Mouse (Mus musculus) forebrain, embryonic 14.5 days (tissue): Measurements from ENCODE around the gene Vav3. TPM values are rescaled to one million over a fixed set of nuclear protein-coding genes. Genes with fewer than 3 reads are reported as not detected.
A peak's percentile ranks its signal among the peaks of the same experiment; 100 is the strongest.

ENCODE experiments used
- ATAC-seq: fragments of 200-750 bp; cut with Nextera tagmentation; 2 replicates; pipeline ENCODE4 v1.8.0; 2017; ENCODE audit warnings: mild to moderate bottlenecking, moderate library complexity
- DNase-seq: peaks from one replicate; pipeline ENCODE4 v3.0.0-alpha.2; 2015; ENCODE audit warnings: low spot score
- H3K27ac ChIP-seq: fragments of 300-500 bp; sonication (generic); 2 replicates; pipeline ENCODE4 v1.5.1; 2014; ENCODE audit warnings: low read depth, mild to moderate bottlenecking, control low read depth, low read length, moderate library complexity
- H3K27me3 ChIP-seq: fragments of 300-500 bp; sonication (generic); replicated peaks from 2 replicates; pipeline ENCODE4 v1.6.1; 2014; ENCODE audit warnings: low read length, control low read depth, mixed read lengths; ENCODE audit not compliant: control insufficient read depth, insufficient read depth
- H3K36me3 ChIP-seq: fragments of 300-500 bp; sonication (generic); 2 replicates; pipeline ENCODE4 v1.6.1; 2014; ENCODE audit warnings: low read length, control low read depth; ENCODE audit not compliant: control insufficient read depth, insufficient read depth
- H3K4me1 ChIP-seq: fragments of 300-500 bp; sonication (generic); 2 replicates; pipeline ENCODE4 v1.6.1; 2014; ENCODE audit warnings: antibody characterized with exemption, low read length, control low read depth; ENCODE audit not compliant: control insufficient read depth, insufficient read depth
- H3K4me2 ChIP-seq: fragments of 300-500 bp; sonication (generic); 2 replicates; pipeline ENCODE4 v1.6.1; 2014; ENCODE audit warnings: mild to moderate bottlenecking, control low read depth, low read length
- H3K4me3 ChIP-seq: fragments of 300-500 bp; sonication (generic); 2 replicates; pipeline ENCODE4 v1.5.1; 2014; ENCODE audit warnings: low read depth, low read length, control low read depth
- H3K9ac ChIP-seq: fragments of 300-500 bp; sonication (generic); 2 replicates; pipeline ENCODE4 v1.6.1; 2014; ENCODE audit warnings: mild to moderate bottlenecking, low read length, control low read depth, moderate library complexity
- H3K9me3 ChIP-seq: fragments of 300-500 bp; sonication (generic); replicated peaks from 2 replicates; pipeline ENCODE4 v1.6.1; 2016; ENCODE audit warnings: low read length, control low read depth, mixed read lengths; ENCODE audit not compliant: control insufficient read depth
- WGBS: fragments of 180-500 bp; shearing (Covaris S2); extraction: QIAGEN DNeasy Blood & Tissue Kit; methylation state at CpG from one replicate; pipeline ENCODE4 v1.1.7; 2014; 5-methylcytosine and 5-hydroxymethylcytosine counted together
- polyA plus RNA-seq: library from polyadenylated mRNA; unstranded; fragments of >200 nt; fragmentation: Nextera tagmentation; extraction: Ambion mirVana; gene quantifications from 2 replicates; pipeline ENCODE4 v1.2.1, GENCODE M21; 2014

Gene Vav3
- polyA plus RNA-seq, 1 experiment from 2014 or later = 7.5 TPM

DNA sequence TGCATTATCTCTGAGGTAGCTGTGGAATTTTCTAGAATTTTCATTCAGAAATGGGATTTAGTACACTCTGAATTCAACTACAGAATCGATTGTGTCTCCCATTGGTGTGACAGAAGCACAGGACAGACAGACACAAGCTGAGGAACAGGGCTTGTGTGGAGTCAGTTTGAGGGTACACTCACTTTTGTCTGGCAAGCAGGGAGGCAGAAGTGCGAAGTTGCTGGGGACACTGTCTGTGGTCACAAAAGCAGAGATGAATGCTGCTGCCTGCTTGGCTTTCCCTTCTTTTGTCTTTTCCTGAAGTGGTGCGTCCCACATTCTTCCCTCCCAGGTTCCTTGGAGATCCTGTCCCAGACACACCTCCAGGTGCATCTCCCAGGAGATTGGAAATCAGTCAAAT, 28.6 kb upstream of the Vav3 start:
- H3K4me1 ChIP-seq = no peaks in the 10 kb centered on the region
- 77% methylated on average over 3 of the region's 3 CpGs for WGBS
- ATAC-seq (no peak), DNase-seq (no peak)
- H3K27ac ChIP-seq = no peak overlapping the region
- H3K9ac ChIP-seq = no peak overlapping the region
- H3K27me3 ChIP-seq = no peaks in the 10 kb centered on the region
- no peaks in the 10 kb centered on the region for H3K9me3 ChIP-seq
- H3K36me3 ChIP-seq = no peaks in the 10 kb centered on the region
- no peak overlapping the region for H3K4me3 ChIP-seq
- H3K4me2 ChIP-seq = no peak overlapping the region

DNA sequence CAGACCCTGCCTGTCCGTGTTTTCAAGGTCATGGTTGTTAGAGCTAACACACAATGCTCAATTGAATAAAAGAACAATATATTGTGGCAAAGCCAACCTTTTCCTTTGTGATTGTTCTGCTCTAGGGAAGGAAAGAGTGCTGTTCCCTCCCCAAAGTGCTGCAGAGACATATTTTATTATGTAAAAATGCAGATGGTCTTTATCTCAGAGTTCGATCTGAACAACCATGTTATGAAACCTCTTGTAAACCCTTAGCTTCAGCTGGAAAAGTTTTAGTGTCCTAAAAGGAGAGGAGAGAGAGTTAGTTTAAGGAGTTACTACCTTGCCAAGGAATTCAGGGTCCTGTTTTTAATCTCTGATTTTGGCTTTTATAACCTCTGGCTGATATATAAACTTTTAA, 27.0 kb upstream of the Vav3 start:
- Histone ChIP-seq H3K36me3 (no peaks in the 10 kb centered on the region), H3K9ac (no peak overlapping the region), H3K4me1 (no peaks in the 10 kb centered on the region), H3K27me3 (no peaks in the 10 kb centered on the region), H3K4me3 (no peak overlapping the region), H3K27ac (no peak overlapping the region), H3K4me2 (no peak overlapping the region), H3K9me3 (no peaks in the 10 kb centered on the region)
- ATAC-seq (no peak), DNase-seq (no peak)
- 71% methylated on average over 2 of the region's 2 CpGs for WGBS

DNA sequence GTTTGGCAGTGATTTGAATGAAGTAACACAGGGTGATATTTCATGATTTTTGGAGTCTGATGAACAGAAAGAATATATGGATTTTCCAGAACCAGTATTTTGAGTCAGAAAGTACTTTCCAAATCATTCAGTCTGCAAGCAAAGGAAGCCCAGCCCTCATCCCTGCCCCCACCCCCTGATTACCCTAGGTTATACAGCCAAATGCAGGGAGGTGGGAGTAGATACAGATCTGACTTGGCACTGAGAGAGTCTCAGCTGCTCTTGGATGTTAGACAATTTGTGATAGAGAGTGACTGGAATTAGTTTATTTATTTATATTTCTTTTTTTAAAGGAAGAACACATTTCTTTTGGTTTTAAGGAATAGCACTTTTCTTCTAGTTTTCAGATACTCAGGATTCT, 18.2 kb upstream of the Vav3 start:
- ATAC-seq = no peak
- no peak overlapping the region for H3K27ac ChIP-seq
- H3K4me2 ChIP-seq = no peak overlapping the region
- no peaks in the 10 kb centered on the region for H3K27me3 ChIP-seq
- DNase-seq = peak; percentile 16
- no peak overlapping the region for H3K4me3 ChIP-seq
- H3K36me3 ChIP-seq = no peaks in the 10 kb centered on the region
- H3K9me3 ChIP-seq = no peaks in the 10 kb centered on the region
- no peak overlapping the region for H3K9ac ChIP-seq
- no peaks in the 10 kb centered on the region for H3K4me1 ChIP-seq

DNA sequence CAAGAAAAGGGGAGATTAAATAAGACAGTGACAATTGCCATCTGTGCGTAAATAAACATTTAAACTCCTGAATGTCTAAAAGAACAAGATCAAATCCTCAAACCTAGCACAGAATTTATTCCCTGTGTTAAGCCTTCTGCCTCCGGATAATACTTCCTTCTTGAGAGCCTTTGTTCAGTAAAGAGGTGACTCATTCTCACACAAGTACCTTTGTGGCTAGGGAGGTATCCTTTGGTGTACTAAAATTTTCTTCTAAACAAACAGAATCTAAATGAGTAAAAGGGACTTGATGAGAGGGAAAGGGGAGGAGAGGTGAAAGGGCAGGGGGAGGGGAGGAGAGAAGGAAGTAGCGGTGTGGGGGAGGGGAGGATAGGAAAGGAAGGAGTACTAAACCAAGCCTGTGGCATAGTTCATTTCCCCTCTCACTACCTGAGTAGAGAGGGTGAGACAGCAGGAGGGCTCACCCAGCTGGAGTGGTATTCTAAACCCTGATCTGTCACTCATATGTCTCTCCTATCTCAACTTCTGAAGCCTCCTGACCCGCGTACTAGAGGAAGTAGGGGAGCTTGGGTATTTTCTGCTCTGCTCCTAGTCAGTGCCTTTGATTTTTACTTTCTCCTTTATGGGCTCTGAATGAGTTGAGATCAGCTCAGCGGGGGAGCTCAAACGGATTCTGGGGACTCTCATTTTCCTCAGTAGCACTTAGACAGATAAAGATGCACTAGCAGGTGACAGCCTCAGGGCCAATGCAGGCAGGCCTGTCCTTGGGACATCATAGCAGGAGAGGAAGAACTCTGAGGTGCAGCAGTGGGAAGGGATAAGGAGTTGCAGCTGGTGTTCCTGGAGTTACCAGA, 16.8 kb upstream of the Vav3 start:
- H3K9ac ChIP-seq = no peak overlapping the region
- no peak for DNase-seq
- no peaks in the 10 kb centered on the region for H3K36me3 ChIP-seq
- no peak overlapping the region for H3K27ac ChIP-seq
- H3K4me2 ChIP-seq = no peak overlapping the region
- no peak for ATAC-seq
- H3K4me1 ChIP-seq = no peaks in the 10 kb centered on the region
- no peak overlapping the region for H3K4me3 ChIP-seq
- no peaks in the 10 kb centered on the region for H3K9me3 ChIP-seq
- H3K27me3 ChIP-seq = no peaks in the 10 kb centered on the region
- WGBS = 65% methylated on average over 7 of the region's 7 CpGs

DNA sequence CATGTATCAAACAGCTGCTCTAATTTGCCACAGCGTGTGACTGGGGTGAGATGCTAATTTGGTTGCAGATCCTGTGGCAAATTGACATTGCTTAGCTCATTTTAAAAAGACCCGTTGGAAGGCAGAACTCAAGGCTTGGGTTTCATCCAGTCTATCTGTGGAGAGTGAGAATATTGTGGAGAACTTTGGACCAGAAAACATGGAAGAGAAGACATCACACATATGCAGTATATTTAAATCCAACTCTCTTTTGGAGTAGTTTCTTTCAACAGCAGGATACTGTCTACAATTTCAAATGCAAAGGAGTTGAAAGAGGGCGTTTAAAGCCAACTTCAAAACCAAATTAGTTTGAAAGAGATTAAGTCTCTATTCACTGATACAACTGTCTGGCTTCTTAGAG, 13.3 kb upstream of the Vav3 start:
- H3K4me2 ChIP-seq = no peak overlapping the region
- ATAC-seq (no peak), DNase-seq (peak; percentile 22)
- H3K4me1 ChIP-seq = no peaks in the 10 kb centered on the region
- WGBS = 59% methylated on average over 3 of the region's 3 CpGs
- no peaks in the 10 kb centered on the region for H3K9me3 ChIP-seq
- no peak overlapping the region for H3K9ac ChIP-seq
- no peaks in the 10 kb centered on the region for H3K27me3 ChIP-seq
- H3K36me3 ChIP-seq = no peaks in the 10 kb centered on the region
- no peak overlapping the region for H3K4me3 ChIP-seq
- no peak overlapping the region for H3K27ac ChIP-seq

DNA sequence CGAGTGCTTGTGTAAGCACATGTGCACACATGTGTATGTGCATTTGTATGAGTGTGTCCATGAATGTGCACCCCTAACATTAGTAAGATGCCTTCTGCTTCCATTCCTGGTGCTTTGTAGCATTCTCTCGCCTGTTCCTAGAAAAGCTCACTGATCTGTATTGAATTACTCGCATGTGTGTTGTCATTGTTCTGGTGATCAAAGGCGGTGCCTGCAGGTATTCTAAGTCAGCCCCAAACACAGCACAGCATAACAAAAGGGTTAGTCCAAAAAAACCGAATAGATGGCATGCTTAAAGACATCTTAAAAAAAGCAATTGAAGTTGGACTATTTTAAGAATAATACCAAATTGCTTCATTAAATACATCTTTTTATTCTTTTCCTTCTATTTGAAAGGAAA, 7.7 kb upstream of the Vav3 start:
- no peaks in the 10 kb centered on the region for H3K27me3 ChIP-seq
- WGBS = 25% methylated on average over 5 of the region's 5 CpGs
- H3K4me3 ChIP-seq = no peak overlapping the region
- no peak overlapping the region for H3K9ac ChIP-seq
- no peak overlapping the region for H3K27ac ChIP-seq
- no peaks in the 10 kb centered on the region for H3K36me3 ChIP-seq
- no peaks in the 10 kb centered on the region for H3K9me3 ChIP-seq
- H3K4me2 ChIP-seq = no peak overlapping the region
- no peaks in the 10 kb centered on the region for H3K4me1 ChIP-seq
- no peak for ATAC-seq
- DNase-seq = no peak

DNA sequence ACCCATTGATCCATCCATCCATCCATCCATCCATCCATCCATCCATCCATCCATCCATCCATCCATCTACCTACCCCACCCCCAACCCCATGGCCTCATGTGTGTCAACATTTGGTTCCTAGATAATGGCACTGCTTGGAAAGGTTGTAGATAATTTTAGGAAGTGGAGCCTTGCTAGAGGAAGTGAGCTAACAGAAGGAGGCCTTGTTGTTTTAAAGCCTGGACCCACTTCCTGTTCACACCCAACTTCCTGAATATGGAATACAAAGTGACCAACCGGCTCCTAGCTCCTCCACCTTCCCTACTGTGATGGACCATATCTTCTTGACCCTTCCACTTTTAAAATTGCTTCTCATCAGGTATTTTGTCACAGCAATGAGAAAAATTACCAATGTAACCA, 5.0 kb upstream of the Vav3 start:
- Histone ChIP-seq H3K9ac (no peak overlapping the region), H3K9me3 (no peaks in the 10 kb centered on the region), H3K27me3 (no peaks in the 10 kb centered on the region), H3K4me2 (no peak overlapping the region), H3K36me3 (no peaks in the 10 kb centered on the region), H3K4me1 (no peaks in the 10 kb centered on the region), H3K4me3 (no peak overlapping the region), H3K27ac (no peak overlapping the region)
- no peak for DNase-seq
- WGBS = 93% methylated on average over 1 of the region's 1 CpGs
- no peak for ATAC-seq

DNA sequence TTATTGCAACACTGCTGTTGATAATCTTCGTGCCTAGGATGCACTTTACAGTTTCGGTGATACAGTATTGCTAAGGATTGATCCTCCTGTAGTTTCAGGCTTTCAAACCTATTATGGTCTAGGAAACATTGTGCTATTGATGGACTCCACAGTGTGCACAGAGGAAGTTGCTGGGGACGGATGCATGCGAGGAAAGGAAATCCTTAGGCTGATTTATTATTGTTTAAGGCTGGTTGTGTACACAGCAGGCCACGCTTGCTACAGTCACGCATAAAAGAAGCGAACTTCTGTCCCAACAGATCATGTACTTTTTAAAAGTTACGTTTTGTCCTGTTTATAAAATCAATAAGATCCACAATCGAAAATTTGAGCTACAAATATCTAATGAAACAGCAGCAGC, 1.2 kb upstream of the Vav3 start:
- no peak overlapping the region for H3K4me2 ChIP-seq
- no peaks in the 10 kb centered on the region for H3K36me3 ChIP-seq
- H3K4me3 ChIP-seq = no peak overlapping the region
- no peaks in the 10 kb centered on the region for H3K4me1 ChIP-seq
- WGBS = 76% methylated on average over 9 of the region's 9 CpGs
- H3K9me3 ChIP-seq = no peaks in the 10 kb centered on the region
- H3K27me3 ChIP-seq = 0 out of 2 replicates have a peak, but pooled peaks cover 2% of the 10 kb centered on the region
- ATAC-seq (no peak), DNase-seq (no peak)
- H3K9ac ChIP-seq = no peak overlapping the region
- H3K27ac ChIP-seq = no peak overlapping the region

DNA sequence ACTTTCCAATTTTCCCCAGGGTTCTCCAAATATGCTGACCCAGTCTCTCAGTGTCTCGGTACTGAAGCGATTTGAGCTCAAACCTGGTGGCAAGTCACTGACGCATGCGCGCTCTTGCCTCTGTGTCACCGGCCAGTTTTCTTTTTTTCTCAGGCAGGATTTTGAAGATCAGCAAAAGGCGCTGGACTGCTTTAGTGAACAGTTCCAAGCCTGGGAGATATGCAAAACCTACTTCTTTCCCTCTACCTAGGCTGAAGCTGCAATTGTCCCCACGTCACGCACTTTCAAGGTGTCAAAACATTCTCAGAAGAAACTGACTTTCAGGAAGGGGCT, 546 bp upstream of the Vav3 start:
- WGBS = 1% methylated on average over 9 of the region's 9 CpGs
- Histone ChIP-seq H3K4me2 (peak overlapping the region; percentile 80), H3K9ac (peak overlapping the region; percentile 72), H3K27ac (no peak overlapping the region), H3K27me3 (0 out of 2 replicates have a peak, but pooled peaks cover 2% of the 10 kb centered on the region), H3K4me3 (peak overlapping the region; percentile 66), H3K4me1 (no peaks in the 10 kb centered on the region), H3K36me3 (no peaks in the 10 kb centered on the region), H3K9me3 (no peaks in the 10 kb centered on the region)
- DNase-seq (peak; percentile 81), ATAC-seq (peak; percentile 11)
